Mouse (Mus musculus): ENCODE data around the gene Noa1. TPM values are rescaled to one million over a fixed set of nuclear protein-coding genes. Genes with fewer than 3 reads are reported as not detected.
A peak's percentile ranks its signal among the peaks of the same experiment; 100 is the strongest.

Noa1 gene
- polyA plus RNA-seq, 1 experiment from 2014 or later = 36.2 TPM

DNA sequence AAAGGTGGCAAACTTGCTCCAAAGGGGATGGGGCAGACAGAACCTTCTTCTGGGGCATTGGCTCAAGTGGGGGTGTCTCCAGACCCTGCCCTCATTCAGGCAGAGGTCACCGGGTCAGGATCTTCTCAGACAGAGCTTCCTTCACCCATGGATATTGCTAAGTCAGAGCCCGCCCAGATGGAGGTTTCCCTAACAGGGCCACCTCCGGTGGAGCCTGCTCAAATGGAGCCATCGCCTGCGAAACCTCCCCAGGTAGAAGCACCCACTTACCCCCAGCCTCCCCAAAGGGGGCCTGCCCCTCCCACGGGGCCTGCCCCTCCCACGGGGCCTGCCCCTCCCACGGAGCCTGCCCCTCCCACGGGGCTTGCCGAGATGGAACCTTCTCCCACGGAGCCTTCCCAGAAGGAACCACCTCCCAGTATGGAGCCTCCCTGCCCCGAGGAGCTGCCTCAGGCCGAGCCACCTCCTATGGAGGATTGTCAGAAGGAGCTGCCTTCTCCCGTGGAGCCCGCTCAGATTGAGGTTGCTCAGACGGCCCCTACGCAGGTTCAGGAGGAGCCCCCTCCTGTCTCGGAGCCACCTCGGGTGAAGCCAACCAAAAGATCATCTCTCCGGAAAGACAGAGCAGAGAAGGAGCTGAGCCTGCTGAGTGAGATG lies 28.2 kb downstream of the Noa1 start:
- H3K9me3 ChIP-seq (replicated peaks; ENCODE audit: control insufficient read depth, low read length, poor library complexity, severe bottlenecking) = no peaks in the 10 kb centered on the region
- H3K27ac ChIP-seq (ENCODE audit: low read length) = no peak overlapping the region
- no peaks in the 10 kb centered on the region for H3K36me3 ChIP-seq (ENCODE audit: control insufficient read depth, insufficient read depth, low read length)
- H3K9ac ChIP-seq (ENCODE audit: low read depth, low read length) = no peak overlapping the region
- no peak for ATAC-seq
- no peaks in the 10 kb centered on the region for H3K4me1 ChIP-seq (ENCODE audit: control insufficient read depth, insufficient read depth, low read length)
- 91% methylated on average over 20 of the region's 20 CpGs for WGBS
- no peak overlapping the region for H3K4me3 ChIP-seq (ENCODE audit: low read depth, low read length)
- no peak overlapping the region for H3K4me2 ChIP-seq (ENCODE audit: low read length)
- no peaks in the 10 kb centered on the region for H3K27me3 ChIP-seq (ENCODE audit: control insufficient read depth, insufficient read depth, low read depth, low read length)

DNA sequence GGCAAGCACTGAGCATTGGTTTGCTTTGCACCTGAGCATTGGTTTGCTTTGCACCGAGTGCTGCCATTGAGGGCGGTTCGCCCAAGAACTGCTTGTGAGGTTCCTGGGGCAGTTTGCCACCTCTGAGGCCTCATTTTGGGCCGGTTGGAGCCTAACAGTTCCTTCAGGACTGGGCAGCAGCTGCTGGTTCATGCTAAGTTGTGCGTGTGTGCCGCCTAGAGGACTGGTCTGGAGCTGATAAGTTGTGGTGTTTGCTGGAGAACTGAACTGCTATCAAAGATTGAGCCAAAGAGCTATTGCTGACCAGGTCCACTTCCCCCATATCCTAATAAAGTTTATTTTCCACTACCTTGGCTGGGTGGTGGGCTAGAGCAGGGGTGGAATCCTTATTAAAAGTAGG lies 32.7 kb downstream of the Noa1 start:
- H3K36me3 ChIP-seq (ENCODE audit: control insufficient read depth, insufficient read depth, low read length) = 0 out of 2 replicates have a peak, but pooled peaks cover 2% of the 10 kb centered on the region
- ATAC-seq = no peak
- H3K9me3 ChIP-seq (replicated peaks; ENCODE audit: control insufficient read depth, low read length, poor library complexity, severe bottlenecking) = no peaks in the 10 kb centered on the region
- H3K4me1 ChIP-seq (ENCODE audit: control insufficient read depth, insufficient read depth, low read length) = no peaks in the 10 kb centered on the region
- WGBS = 95% methylated on average over 6 of the region's 6 CpGs
- no peak overlapping the region for H3K27ac ChIP-seq (ENCODE audit: low read length)
- no peak overlapping the region for H3K4me3 ChIP-seq (ENCODE audit: low read depth, low read length)
- H3K4me2 ChIP-seq (ENCODE audit: low read length) = no peak overlapping the region
- H3K9ac ChIP-seq (ENCODE audit: low read depth, low read length) = no peak overlapping the region
- H3K27me3 ChIP-seq (ENCODE audit: control insufficient read depth, insufficient read depth, low read depth, low read length) = no peaks in the 10 kb centered on the region

DNA sequence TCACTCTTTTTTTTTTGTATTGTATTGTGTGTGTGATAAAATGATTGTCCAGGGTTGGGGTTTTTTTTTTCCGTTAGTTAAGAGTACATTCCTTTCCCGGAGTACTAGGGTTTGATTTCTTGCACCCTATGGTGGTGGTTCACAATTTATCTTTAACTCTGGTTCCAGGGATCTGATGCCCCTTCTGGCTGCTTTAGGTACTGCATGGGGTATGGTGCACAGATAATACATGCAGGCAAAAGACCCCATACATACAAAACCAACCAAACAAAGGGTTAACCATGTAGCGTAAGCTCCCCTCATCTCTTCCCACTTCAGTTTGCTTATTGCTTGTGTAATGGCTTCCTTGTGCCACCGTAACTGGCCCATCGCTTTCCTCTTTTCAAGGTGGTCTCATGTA lies 33.9 kb downstream of the Noa1 start:
- Histone ChIP-seq H3K9ac (ENCODE audit: low read depth, low read length) (no peak overlapping the region), H3K4me1 (ENCODE audit: control insufficient read depth, insufficient read depth, low read length) (no peaks in the 10 kb centered on the region), H3K36me3 (ENCODE audit: control insufficient read depth, insufficient read depth, low read length) (0 out of 2 replicates have a peak, but pooled peaks cover 2% of the 10 kb centered on the region), H3K27me3 (ENCODE audit: control insufficient read depth, insufficient read depth, low read depth, low read length) (no peaks in the 10 kb centered on the region), H3K9me3 (replicated peaks; ENCODE audit: control insufficient read depth, low read length, poor library complexity, severe bottlenecking) (no peaks in the 10 kb centered on the region), H3K27ac (ENCODE audit: low read length) (no peak overlapping the region), H3K4me2 (ENCODE audit: low read length) (no peak overlapping the region), H3K4me3 (ENCODE audit: low read depth, low read length) (no peak overlapping the region)
- no peak for ATAC-seq
- 90% methylated on average over 5 of the region's 5 CpGs for WGBS

DNA sequence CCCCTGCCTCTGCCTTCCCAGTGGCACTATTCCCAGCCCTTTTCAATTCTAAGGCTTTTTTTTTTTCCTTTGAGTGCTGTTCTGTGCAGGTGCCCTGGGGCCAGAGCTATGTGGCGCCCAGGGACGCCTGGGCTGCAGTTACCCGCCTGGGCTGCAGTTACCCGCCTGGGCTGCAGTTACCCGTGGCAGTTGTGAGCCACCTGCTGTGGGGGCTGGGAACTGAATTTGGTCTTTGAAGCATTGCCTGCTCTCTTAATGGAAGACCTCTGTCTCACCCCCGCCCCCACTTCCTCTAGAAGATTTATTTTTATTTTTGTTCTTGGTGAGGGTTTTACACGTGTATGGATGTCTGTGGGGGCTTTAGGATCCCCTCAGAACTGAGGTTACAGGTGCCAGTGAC lies 36.7 kb downstream of the Noa1 start:
- Histone ChIP-seq H3K4me3 (ENCODE audit: low read depth, low read length) (no peak overlapping the region), H3K4me1 (ENCODE audit: control insufficient read depth, insufficient read depth, low read length) (no peaks in the 10 kb centered on the region), H3K9me3 (replicated peaks; ENCODE audit: control insufficient read depth, low read length, poor library complexity, severe bottlenecking) (no peaks in the 10 kb centered on the region), H3K27ac (ENCODE audit: low read length) (no peak overlapping the region), H3K4me2 (ENCODE audit: low read length) (no peak overlapping the region), H3K36me3 (ENCODE audit: control insufficient read depth, insufficient read depth, low read length) (0 out of 2 replicates have a peak, but pooled peaks cover 2% of the 10 kb centered on the region), H3K27me3 (ENCODE audit: control insufficient read depth, insufficient read depth, low read depth, low read length) (no peaks in the 10 kb centered on the region), H3K9ac (ENCODE audit: low read depth, low read length) (no peak overlapping the region)
- 83% methylated on average over 7 of the region's 7 CpGs for WGBS
- ATAC-seq = no peak

DNA sequence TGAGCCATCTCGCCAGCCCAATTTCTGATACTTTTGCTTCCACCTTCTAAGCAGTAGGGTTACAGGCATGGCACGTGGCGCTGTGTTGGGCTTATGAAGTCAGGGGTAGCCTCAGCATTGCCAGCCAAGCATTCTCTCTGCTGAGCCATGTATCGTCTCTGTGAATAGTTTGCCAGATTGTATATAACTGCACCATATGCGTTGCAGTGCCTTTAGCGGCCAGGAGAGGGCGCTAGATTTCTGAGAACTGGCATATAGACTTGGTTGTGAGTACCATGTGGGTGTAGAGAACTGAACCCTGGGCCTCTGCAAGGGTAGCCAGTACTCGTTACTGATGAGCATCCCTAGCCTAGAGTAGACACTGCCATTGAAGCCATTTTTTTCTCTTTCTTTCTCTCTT lies 40.5 kb downstream of the Noa1 start:
- H3K27ac ChIP-seq (ENCODE audit: low read length) = no peak overlapping the region
- no peaks in the 10 kb centered on the region for H3K27me3 ChIP-seq (ENCODE audit: control insufficient read depth, insufficient read depth, low read depth, low read length)
- no peak overlapping the region for H3K4me3 ChIP-seq (ENCODE audit: low read depth, low read length)
- WGBS = 80% methylated on average over 8 of the region's 8 CpGs
- H3K4me2 ChIP-seq (ENCODE audit: low read length) = no peak overlapping the region
- no peak for ATAC-seq
- no peaks in the 10 kb centered on the region for H3K36me3 ChIP-seq (ENCODE audit: control insufficient read depth, insufficient read depth, low read length)
- H3K4me1 ChIP-seq (ENCODE audit: control insufficient read depth, insufficient read depth, low read length) = peaks cover 4% of the 10 kb centered on the region; the same call in 1 of the 2 replicates
- H3K9ac ChIP-seq (ENCODE audit: low read depth, low read length) = no peak overlapping the region
- H3K9me3 ChIP-seq (replicated peaks; ENCODE audit: control insufficient read depth, low read length, poor library complexity, severe bottlenecking) = no peaks in the 10 kb centered on the region

DNA sequence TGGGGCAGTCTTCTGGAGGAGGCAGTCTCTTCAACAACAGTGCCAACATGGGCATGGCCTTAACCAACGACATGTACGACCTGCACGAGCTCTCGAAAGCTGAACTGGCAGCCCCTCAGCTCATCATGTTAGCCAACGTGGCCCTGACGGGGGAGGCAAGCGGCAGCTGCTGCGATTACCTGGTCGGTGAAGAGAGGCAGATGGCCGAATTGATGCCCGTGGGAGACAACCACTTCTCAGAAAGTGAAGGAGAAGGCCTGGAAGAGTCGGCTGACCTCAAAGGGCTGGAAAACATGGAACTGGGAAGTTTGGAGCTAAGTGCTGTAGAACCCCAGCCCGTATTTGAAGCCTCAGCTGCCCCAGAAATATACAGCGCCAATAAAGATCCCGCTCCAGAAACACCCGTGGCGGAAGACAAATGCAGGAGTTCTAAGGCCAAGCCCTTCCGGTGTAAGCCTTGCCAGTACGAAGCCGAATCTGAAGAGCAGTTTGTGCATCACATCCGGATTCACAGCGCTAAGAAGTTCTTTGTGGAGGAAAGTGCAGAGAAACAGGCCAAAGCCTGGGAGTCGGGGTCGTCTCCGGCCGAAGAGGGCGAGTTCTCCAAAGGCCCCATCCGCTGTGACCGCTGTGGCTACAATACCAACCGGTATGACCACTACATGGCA lies 41.8 kb downstream of the Noa1 start:
- H3K4me2 ChIP-seq (ENCODE audit: low read length) = no peak overlapping the region
- H3K27ac ChIP-seq (ENCODE audit: low read length) = no peak overlapping the region
- H3K9me3 ChIP-seq (replicated peaks; ENCODE audit: control insufficient read depth, low read length, poor library complexity, severe bottlenecking) = no peaks in the 10 kb centered on the region
- peaks cover 4% of the 10 kb centered on the region; the same call in 1 of the 2 replicates for H3K4me1 ChIP-seq (ENCODE audit: control insufficient read depth, insufficient read depth, low read length)
- no peaks in the 10 kb centered on the region for H3K36me3 ChIP-seq (ENCODE audit: control insufficient read depth, insufficient read depth, low read length)
- WGBS = 95% methylated on average over 30 of the region's 30 CpGs
- H3K9ac ChIP-seq (ENCODE audit: low read depth, low read length) = no peak overlapping the region
- peaks cover 3% of the 10 kb centered on the region; the same call in 1 of the 2 replicates for H3K27me3 ChIP-seq (ENCODE audit: control insufficient read depth, insufficient read depth, low read depth, low read length)
- no peak for ATAC-seq
- no peak overlapping the region for H3K4me3 ChIP-seq (ENCODE audit: low read depth, low read length)

DNA sequence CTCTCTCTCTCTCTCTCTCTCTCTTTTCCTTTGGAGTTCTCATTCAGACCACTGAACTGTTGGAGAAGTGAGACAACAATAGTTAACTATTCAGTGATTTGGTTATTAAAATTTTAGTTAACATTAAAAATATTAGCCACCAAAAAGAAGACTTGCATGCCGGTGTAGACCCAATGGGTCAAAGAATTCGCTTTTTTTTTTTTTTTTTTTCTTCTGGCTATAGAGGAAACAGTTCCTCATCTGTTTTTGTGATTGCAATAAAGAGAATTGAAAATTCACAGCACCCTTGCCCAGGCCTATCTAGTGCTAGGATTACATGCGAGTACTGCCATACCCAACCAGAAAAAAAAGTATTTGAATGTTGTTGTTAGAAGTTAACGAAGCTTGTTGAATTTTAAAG lies 42.4 kb downstream of the Noa1 start:
- 70% methylated on average over 4 of the region's 4 CpGs for WGBS
- Histone ChIP-seq H3K4me1 (ENCODE audit: control insufficient read depth, insufficient read depth, low read length) (peaks cover 4% of the 10 kb centered on the region; the same call in 1 of the 2 replicates), H3K9me3 (replicated peaks; ENCODE audit: control insufficient read depth, low read length, poor library complexity, severe bottlenecking) (no peaks in the 10 kb centered on the region), H3K9ac (ENCODE audit: low read depth, low read length) (no peak overlapping the region), H3K4me2 (ENCODE audit: low read length) (peak overlapping the region; percentile 89), H3K4me3 (ENCODE audit: low read depth, low read length) (no peak overlapping the region), H3K36me3 (ENCODE audit: control insufficient read depth, insufficient read depth, low read length) (no peaks in the 10 kb centered on the region), H3K27ac (ENCODE audit: low read length) (no peak overlapping the region), H3K27me3 (ENCODE audit: control insufficient read depth, insufficient read depth, low read depth, low read length) (peaks cover 3% of the 10 kb centered on the region; the same call in 1 of the 2 replicates)
- no peak for ATAC-seq

DNA sequence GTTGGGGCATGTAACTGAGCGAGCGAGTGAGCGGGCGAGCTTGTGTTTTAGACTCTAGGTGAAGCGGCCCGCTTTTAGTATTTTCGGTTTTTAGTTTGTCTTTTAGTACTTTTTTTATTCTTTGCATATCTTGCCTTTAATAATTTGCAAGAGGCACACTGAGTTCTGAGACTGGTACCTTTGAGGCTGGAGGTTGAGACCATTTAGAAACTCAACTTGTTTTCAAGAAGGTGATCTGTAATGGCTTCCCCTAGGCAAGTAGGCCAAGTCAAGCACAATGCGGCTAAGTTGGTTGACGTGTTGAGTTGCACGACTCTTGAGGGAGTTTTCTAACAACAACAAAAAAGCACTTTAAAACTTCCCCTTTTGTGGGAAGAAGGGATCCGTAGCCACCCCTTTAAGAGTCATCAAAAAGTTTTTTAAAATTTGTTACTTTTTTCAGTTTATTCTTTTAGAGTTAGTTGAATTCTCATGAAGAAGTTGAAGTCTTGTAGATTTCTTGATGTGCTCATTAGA lies 42.9 kb downstream of the Noa1 start:
- WGBS = 3% methylated on average over 11 of the region's 11 CpGs
- Histone ChIP-seq H3K9ac (ENCODE audit: low read depth, low read length) (peak overlapping the region; percentile 66), H3K36me3 (ENCODE audit: control insufficient read depth, insufficient read depth, low read length) (no peaks in the 10 kb centered on the region), H3K4me3 (ENCODE audit: low read depth, low read length) (peak overlapping the region; percentile 87), H3K4me1 (ENCODE audit: control insufficient read depth, insufficient read depth, low read length) (peaks cover 4% of the 10 kb centered on the region; the same call in 1 of the 2 replicates), H3K9me3 (replicated peaks; ENCODE audit: control insufficient read depth, low read length, poor library complexity, severe bottlenecking) (no peaks in the 10 kb centered on the region), H3K27me3 (ENCODE audit: control insufficient read depth, insufficient read depth, low read depth, low read length) (peaks cover 3% of the 10 kb centered on the region; the same call in 1 of the 2 replicates), H3K4me2 (ENCODE audit: low read length) (peak overlapping the region; percentile 89), H3K27ac (ENCODE audit: low read length) (peak overlapping the region; percentile 78; the same call in 1 of the 2 replicates)
- ATAC-seq = no peak

Data from midbrain, embryonic 16.5 days (tissue).